Mouse (Mus musculus) macrophage (primary cell): Measurements from ENCODE around the gene Islr2. TPM values are rescaled to one million over a fixed set of nuclear protein-coding genes. Genes with fewer than 3 reads are reported as not detected.

Experiments
- H3K27ac ChIP-seq: fragments of 350-480 bp; formaldehyde crosslinking; 2 replicates; pipeline ENCODE4 v1.9.0; 2021
- H3K36me3 ChIP-seq: fragments of 350-480 bp; formaldehyde crosslinking; 2 replicates; pipeline ENCODE4 v1.9.0; 2021; ENCODE audit errors: inconsistent target
- H3K4me3 ChIP-seq: fragments of 350-480 bp; formaldehyde crosslinking; 2 replicates; pipeline ENCODE4 v1.9.0; 2021; ENCODE audit errors: inconsistent target
- H3K79me2 ChIP-seq: fragments of 350-480 bp; formaldehyde crosslinking; 2 replicates; pipeline ENCODE4 v1.9.0; 2021; ENCODE audit errors: inconsistent target
- WGBS: methylation state at CpG from one replicate; pipeline ENCODE4 v1.1.7; 2026; ENCODE audit warnings: inconsistent platforms; ENCODE audit not compliant: missing documents; 5-methylcytosine and 5-hydroxymethylcytosine counted together
- polyA plus RNA-seq: library from polyadenylated mRNA; stranded (reverse); fragments of 250-400 nt; gene quantifications from 3 replicates; pipeline ENCODE4 v1.2.4, GENCODE M21; 2018; ENCODE audit warnings: inconsistent platforms

Islr2 gene
- polyA plus RNA-seq, 1 experiment from 2014 or later: not detected

GRCm38 (mm10) chr9:58196610-58197567, 7.2 kb downstream of the Islr2 start:
- H3K27ac ChIP-seq: no peak overlapping the region
- WGBS: 6% methylated on average over 45 of the region's 46 CpGs
- H3K79me2 ChIP-seq: no peaks in the 10 kb centered on the region
- H3K4me3 ChIP-seq: no peak overlapping the region
- H3K36me3 ChIP-seq: no peaks in the 10 kb centered on the region

- no peak overlapping the region for H3K4me3 ChIP-seq
- WGBS: 3% methylated on average over 14 of the region's 14 CpGs
- H3K79me2 ChIP-seq: no peaks in the 10 kb centered on the region
- no peaks in the 10 kb centered on the region for H3K36me3 ChIP-seq
- no peak overlapping the region for H3K27ac ChIP-seq
These were observed 8.0 kb downstream of the Islr2 start for GRCm38 (mm10) chr9:58196141-58196540.

GRCm38 (mm10) chr9:58195671-58196070, 8.4 kb downstream of the Islr2 start:
- Histone ChIP-seq H3K36me3 (no peaks in the 10 kb centered on the region), H3K79me2 (no peaks in the 10 kb centered on the region), H3K4me3 (no peak overlapping the region), H3K27ac (no peak overlapping the region)
- WGBS: 45% methylated on average over 1 of the region's 1 CpGs

- H3K79me2 ChIP-seq: no peaks in the 10 kb centered on the region
- H3K27ac ChIP-seq: no peak overlapping the region
- WGBS: 85% methylated on average over 9 of the region's 9 CpGs
- H3K36me3 ChIP-seq: no peaks in the 10 kb centered on the region
- H3K4me3 ChIP-seq: no peak overlapping the region
These were observed 9.9 kb downstream of the Islr2 start for GRCm38 (mm10) chr9:58194222-58194621.

GRCm38 (mm10) chr9:58184456-58184855, 19.7 kb downstream of the Islr2 start:
- WGBS: 74% methylated on average over 6 of the region's 6 CpGs
- Histone ChIP-seq H3K27ac (no peak overlapping the region), H3K4me3 (no peak overlapping the region), H3K79me2 (no peaks in the 10 kb centered on the region), H3K36me3 (no peaks in the 10 kb centered on the region)

GRCm38 (mm10) chr9:58179390-58179789, 24.7 kb downstream of the Islr2 start:
- Histone ChIP-seq H3K27ac (no peak overlapping the region), H3K4me3 (no peak overlapping the region), H3K36me3 (no peaks in the 10 kb centered on the region), H3K79me2 (no peaks in the 10 kb centered on the region)
- 100% methylated on average over 2 of the region's 2 CpGs for WGBS

- Histone ChIP-seq H3K27ac (no peak overlapping the region), H3K36me3 (no peaks in the 10 kb centered on the region), H3K4me3 (no peak overlapping the region), H3K79me2 (no peaks in the 10 kb centered on the region)
- 88% methylated on average over 4 of the region's 4 CpGs for WGBS
These were observed 27.0 kb downstream of the Islr2 start for GRCm38 (mm10) chr9:58177165-58177564.

GRCm38 (mm10) chr9:58175745-58176487, 28.2 kb downstream of the Islr2 start:
- Histone ChIP-seq H3K36me3 (no peaks in the 10 kb centered on the region), H3K79me2 (no peaks in the 10 kb centered on the region), H3K27ac (no peak overlapping the region), H3K4me3 (no peak overlapping the region)
- WGBS: 95% methylated on average over 5 of the region's 5 CpGs

- no peaks in the 10 kb centered on the region for H3K36me3 ChIP-seq
- no peak overlapping the region for H3K27ac ChIP-seq
- 63% methylated on average over 5 of the region's 5 CpGs for WGBS
- no peak overlapping the region for H3K4me3 ChIP-seq
- H3K79me2 ChIP-seq: no peaks in the 10 kb centered on the region
These were observed 29.3 kb downstream of the Islr2 start for GRCm38 (mm10) chr9:58174818-58175251.

- WGBS: 88% methylated on average over 2 of the region's 2 CpGs
- H3K4me3 ChIP-seq: no peak overlapping the region
- no peaks in the 10 kb centered on the region for H3K36me3 ChIP-seq
- H3K27ac ChIP-seq: no peak overlapping the region
- no peaks in the 10 kb centered on the region for H3K79me2 ChIP-seq
These were observed 31.3 kb downstream of the Islr2 start for GRCm38 (mm10) chr9:58172863-58173262.

- H3K4me3 ChIP-seq: no peak overlapping the region
- H3K27ac ChIP-seq: no peak overlapping the region
- WGBS: 95% methylated on average over 6 of the region's 6 CpGs
- no peaks in the 10 kb centered on the region for H3K79me2 ChIP-seq
- no peaks in the 10 kb centered on the region for H3K36me3 ChIP-seq
These were observed 34.7 kb downstream of the Islr2 start for GRCm38 (mm10) chr9:58169426-58169825.

GRCm38 (mm10) chr9:58168880-58169279, 35.2 kb downstream of the Islr2 start:
- 90% methylated on average over 3 of the region's 3 CpGs for WGBS
- H3K4me3 ChIP-seq: no peak overlapping the region
- H3K36me3 ChIP-seq: no peaks in the 10 kb centered on the region
- no peak overlapping the region for H3K27ac ChIP-seq
- no peaks in the 10 kb centered on the region for H3K79me2 ChIP-seq

GRCm38 (mm10) chr9:58165779-58166178, 38.3 kb downstream of the Islr2 start:
- WGBS: 100% methylated on average over 1 of the region's 1 CpGs

GRCm38 (mm10) chr9:58163146-58163545, 41.0 kb downstream of the Islr2 start:
- 78% methylated on average over 5 of the region's 5 CpGs for WGBS
- H3K79me2 ChIP-seq: no peaks in the 10 kb centered on the region
- H3K27ac ChIP-seq: no peak overlapping the region
- no peaks in the 10 kb centered on the region for H3K36me3 ChIP-seq
- no peak overlapping the region for H3K4me3 ChIP-seq

More at GRCm38 (mm10) chr9:58165779-58166178, 38.3 kb downstream of the Islr2 start:
- no peaks in the 10 kb centered on the region for H3K36me3 ChIP-seq
- H3K4me3 ChIP-seq: no peak overlapping the region
- no peaks in the 10 kb centered on the region for H3K79me2 ChIP-seq
- H3K27ac ChIP-seq: no peak overlapping the region

- WGBS: 93% methylated on average over 3 of the region's 3 CpGs
- no peaks in the 10 kb centered on the region for H3K79me2 ChIP-seq
- H3K4me3 ChIP-seq: no peak overlapping the region
- H3K27ac ChIP-seq: no peak overlapping the region
- no peaks in the 10 kb centered on the region for H3K36me3 ChIP-seq
These were observed 41.9 kb downstream of the Islr2 start for GRCm38 (mm10) chr9:58162173-58162572.
